Mouse (Mus musculus): ENCODE data around the gene Ahnak. TPM values are rescaled to one million over a fixed set of nuclear protein-coding genes. Genes with fewer than 3 reads are reported as not detected.

Gene Ahnak
- total RNA-seq, 2 experiments from 2014 or later: 13.8 to 15.7 TPM

DNA sequence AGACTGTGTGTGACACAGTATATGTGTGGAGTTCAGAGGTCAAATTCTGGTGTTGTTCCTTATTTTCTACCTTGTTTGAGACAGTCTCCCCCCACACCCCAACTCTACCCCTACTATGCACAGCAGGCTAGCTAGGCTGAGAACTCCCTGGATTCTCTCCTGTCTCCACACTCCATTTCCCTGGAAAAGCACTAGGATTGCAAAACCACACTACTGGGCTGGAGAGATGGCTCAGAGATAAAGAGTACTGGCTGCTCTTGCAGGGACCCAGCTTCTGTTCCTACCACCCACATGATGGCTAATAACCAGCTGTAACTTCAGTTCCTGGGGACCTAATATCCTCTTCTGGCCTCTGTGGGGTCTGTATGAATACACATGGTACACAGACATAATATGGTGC, 68.6 kb downstream of the Ahnak start:
- ATAC-seq (replicated peaks; ENCODE audit: low FRiP score, poor library complexity, severe bottlenecking): no peak

DNA sequence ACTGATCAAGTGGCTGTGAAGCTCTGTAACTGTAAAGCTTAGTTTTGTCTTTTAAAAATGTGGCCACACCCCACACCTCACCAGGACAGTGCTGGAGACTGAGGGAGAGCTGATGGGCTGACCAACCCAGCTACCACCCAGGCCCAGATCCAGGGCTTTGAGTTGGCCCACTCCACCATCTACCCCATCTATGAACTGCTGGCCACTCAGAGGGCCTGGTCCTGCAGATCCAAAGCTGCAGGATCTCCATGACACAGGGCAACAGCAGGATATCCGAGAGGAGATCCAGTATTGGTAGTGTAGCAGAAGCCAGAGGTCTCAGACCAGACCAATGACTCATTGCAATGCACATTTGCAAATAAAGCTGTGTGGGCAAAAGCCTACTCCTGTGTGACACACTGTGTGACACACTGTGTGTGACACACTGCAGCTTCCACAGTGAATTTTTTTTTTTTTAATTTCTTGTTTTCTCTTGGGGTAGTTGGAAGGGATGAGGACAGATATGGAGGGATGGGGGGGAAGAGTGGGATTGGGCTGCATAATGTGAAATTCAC, 69.3 kb downstream of the Ahnak start:
- ATAC-seq (replicated peaks; ENCODE audit: low FRiP score, poor library complexity, severe bottlenecking): no peak

DNA sequence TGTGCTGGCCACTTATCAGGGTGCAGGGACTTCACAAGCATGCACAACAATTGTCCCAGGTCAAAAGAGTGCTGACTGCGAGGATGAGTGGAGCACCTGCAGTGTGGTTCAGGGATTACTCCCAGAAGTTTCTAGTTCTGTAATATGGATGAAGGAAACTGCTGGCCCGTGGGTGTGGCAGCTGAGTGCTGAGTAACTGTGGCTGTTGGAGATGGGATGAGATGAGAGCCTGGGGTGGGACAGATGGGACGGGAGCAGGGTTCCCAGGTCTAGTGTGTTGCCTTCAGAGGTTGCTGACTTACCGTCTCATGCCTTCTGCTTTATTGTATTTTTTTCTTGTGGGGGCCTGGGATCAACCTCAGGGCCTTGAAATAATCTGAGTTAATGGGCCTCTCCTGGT, 69.9 kb downstream of the Ahnak start:
- no peak for ATAC-seq (replicated peaks; ENCODE audit: low FRiP score, poor library complexity, severe bottlenecking)

DNA sequence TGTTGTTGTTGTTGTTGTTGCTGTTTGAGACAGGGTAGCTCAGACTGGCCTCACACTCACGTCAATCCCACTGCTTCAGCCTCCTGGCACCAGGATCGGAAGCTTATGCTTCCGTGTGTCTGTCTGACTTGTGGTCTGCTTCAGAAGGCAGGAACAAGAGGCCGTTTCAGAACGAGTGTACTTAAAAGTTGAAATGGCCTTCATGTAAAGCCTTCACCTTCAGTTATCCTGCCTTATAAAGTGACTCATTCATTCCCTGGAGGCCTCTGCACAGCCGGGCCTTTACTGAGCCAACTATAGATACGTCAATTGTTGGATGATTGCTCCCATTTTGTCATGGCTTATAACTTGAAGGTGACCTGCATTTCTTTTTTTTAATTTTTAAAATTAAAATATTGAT, 70.3 kb downstream of the Ahnak start:
- no peak for ATAC-seq (replicated peaks; ENCODE audit: low FRiP score, poor library complexity, severe bottlenecking)

DNA sequence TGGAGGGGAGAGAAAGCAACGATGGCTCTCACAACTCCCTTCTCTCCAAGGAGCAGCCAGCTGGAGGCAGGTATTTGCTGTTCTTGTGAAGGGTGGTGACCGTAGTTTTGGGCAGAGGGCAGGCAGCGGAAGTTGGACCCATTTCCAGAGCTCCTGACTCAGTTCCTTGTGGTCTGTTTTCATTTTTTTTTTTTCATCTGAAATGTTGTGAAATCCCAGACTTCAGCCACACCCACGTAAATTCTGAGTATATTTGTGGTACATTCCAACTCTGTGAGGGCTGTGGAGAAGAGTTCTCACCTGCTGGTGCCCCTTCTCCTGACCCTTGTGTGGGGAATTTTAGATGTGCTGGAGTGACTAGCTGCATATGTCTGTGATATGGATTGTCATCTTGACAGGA, 71.0 kb downstream of the Ahnak start:
- no peak for ATAC-seq (replicated peaks; ENCODE audit: low FRiP score, poor library complexity, severe bottlenecking)

DNA sequence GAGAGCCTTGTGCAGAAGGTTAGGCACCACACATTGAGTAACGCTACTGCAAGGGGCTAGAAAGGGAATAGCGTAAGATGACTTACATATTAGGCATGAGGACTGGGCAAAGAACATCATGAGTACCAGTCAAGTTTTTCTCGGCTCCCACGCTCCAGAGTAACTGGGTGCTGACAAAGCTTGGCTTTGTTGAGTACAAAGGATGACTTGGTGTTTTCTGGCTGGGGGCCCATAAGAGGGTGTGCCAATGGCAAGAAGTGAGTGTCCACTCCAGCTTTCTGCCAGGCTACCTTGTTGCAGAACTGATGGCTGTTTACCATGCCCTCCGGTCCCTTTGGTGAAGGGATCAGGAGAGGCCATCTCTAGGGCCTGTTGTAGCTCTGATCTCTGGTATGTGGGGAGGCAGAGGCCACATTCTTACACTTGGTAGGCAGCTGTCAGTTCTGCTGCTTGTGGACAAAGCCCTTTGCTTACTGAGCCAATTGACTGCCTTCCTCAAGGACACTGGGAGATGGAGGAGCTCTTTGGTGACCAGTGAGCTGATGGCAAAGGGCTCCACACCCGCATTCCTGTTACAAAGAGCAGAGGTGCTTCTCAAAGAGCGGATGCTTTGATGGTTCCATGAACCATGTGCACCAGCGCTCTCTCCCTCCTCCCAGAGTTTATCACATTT, 72.3 kb downstream of the Ahnak start:
- no peak for ATAC-seq (replicated peaks; ENCODE audit: low FRiP score, poor library complexity, severe bottlenecking)

DNA sequence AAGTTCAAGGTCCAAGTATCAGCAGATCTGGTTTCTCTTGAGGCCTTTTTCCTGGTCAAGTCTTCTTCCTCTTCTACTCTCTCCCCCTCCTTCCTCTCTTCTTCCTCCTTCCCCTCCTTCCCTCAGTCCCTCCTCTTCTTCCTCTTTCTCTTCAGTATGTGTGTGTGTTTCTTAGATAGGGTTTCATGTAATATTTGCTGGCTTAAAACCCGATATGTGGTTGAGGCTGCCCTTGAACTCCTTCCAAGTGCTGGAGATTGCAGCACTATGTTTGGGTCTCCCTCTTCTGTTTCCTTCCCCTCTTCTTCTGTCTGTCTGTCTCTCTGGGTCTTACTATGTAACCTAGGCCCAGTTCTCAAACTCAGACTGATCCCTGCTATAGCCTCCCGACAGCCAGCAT, 73.7 kb downstream of the Ahnak start:
- ATAC-seq (replicated peaks; ENCODE audit: low FRiP score, poor library complexity, severe bottlenecking): no peak

DNA sequence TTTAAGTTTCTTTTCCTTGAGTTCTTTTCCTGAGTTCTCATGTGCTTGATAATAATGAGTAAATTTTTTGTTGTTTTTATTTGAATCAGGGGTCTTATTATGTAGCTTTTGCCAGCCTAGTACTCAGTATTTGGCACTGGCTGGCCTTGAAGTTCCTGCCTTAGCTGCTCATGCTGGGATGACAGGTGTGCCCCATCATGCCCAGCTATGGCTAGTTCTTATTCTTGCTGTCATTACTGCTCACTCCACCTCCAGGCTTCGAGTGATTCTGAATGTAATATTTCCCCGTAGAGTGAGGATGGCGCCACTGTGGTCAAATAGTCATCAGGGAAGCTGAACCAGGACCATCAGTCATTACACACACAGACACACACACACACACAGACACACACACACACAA, 74.7 kb downstream of the Ahnak start:
- no peak for ATAC-seq (replicated peaks; ENCODE audit: low FRiP score, poor library complexity, severe bottlenecking)

DNA sequence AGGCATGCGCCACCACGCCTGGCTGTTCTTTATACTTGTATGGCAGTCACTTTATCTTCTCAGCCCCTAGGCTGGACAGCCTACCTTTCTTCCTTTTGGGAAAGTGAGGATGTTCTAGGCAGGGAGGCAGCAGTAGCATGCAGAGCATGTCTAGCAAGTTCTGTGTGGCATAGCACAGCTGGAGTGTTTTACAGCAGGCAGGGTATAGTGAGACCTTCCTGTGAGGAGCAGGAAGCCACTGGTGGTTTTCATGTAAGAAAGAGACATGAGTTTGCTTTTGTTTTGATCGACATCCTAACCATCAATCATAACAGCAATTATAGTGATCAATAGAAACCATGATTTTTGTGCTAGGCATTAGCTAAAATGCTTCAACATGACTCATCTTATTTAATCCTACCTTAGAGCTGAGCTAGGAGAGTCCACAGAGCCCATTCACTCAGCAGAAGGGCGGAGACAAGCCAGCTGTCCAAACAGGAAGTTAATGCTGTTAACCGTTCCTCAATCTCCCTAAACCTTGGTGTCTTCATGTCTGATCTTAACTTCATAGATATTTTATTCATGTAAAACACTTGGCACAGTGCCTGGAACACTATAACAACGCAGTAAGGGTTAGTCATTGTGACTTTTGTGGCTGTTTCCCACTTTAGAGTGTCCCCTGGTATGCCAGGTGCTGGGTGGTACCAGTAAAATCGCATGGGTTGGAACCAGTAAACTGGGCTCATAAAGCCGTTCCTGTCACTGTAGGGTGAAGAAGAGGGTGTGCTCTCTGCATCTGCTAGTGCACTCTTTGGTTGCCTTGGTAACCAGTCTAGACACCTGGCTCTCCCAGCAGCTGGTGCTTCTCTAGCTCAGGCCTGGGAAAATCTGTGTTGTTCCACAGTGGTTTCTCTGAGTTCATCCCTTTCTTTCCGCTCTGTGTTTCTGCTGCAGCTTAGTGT, 76.8 kb downstream of the Ahnak start:
- no peak for ATAC-seq (replicated peaks; ENCODE audit: low FRiP score, poor library complexity, severe bottlenecking)

DNA sequence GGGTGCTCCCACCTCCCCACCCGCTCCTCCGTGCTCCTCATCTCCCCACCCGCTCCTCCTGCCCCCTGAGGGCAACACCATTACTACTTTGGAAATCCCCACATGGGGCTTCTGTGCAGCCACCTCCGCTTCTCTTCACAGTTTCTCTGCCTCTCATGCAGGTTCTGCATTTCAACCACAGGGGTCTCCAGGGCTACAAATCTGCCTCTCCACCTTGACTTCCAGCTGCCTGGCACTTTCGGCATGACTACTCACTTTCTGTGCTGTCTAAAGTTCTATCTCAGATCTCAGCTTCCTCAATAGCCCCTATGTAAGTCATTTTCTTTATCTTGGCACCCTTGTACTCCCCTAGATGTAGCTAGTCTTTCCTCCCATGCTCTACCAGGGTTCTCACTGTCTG, 78.2 kb downstream of the Ahnak start:
- ATAC-seq (replicated peaks; ENCODE audit: low FRiP score, poor library complexity, severe bottlenecking): no peak

DNA sequence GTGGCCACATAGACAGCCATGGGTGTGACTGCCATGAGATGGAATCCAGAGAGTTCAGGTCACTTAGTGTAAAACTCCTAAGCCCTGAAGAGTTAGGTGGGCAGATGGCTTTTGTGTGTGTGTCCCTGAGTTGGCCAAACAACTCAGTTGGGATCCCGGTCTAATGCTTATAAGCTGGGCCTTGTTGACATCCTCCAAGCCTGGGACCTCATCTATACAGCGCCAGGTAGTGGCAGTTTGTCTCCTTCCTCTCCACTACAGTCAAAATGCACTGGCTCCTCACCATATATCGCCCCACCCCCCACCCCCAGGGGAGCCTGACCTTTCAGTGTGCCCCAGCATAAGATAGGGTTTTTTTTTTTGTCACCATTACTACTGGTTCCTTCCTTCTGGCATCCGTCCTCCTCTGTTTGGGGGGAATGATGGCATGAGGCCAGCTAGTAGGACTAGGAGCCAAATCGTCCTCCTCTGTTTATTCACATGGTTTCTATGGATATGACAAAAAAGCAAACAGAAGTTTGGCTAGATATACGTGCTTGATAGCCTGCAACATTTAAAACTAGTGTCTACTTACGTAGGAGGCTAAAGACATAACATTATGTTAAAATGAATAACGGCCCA, 80.7 kb downstream of the Ahnak start:
- ATAC-seq (replicated peaks; ENCODE audit: low FRiP score, poor library complexity, severe bottlenecking): no peak

DNA sequence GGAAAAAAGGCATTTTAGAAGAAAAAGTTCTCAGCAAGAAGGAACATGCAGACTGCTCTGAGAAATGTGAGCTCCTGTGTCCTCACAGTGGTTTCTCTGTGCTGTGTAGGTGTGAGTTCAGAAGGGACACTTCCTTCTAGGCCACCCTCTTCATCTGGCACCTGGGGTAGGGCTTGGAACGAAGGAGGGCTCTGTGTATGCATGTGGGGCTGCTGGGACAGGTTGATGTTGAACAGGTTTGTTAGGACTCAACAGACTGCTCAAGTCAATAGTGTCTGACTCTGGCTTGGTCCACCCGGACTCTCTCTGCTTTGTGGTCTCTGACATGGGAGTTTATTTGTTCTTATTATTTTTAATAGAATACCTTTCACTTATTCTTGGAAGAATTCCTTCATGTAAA, 81.2 kb downstream of the Ahnak start:
- no peak for ATAC-seq (replicated peaks; ENCODE audit: low FRiP score, poor library complexity, severe bottlenecking)

DNA sequence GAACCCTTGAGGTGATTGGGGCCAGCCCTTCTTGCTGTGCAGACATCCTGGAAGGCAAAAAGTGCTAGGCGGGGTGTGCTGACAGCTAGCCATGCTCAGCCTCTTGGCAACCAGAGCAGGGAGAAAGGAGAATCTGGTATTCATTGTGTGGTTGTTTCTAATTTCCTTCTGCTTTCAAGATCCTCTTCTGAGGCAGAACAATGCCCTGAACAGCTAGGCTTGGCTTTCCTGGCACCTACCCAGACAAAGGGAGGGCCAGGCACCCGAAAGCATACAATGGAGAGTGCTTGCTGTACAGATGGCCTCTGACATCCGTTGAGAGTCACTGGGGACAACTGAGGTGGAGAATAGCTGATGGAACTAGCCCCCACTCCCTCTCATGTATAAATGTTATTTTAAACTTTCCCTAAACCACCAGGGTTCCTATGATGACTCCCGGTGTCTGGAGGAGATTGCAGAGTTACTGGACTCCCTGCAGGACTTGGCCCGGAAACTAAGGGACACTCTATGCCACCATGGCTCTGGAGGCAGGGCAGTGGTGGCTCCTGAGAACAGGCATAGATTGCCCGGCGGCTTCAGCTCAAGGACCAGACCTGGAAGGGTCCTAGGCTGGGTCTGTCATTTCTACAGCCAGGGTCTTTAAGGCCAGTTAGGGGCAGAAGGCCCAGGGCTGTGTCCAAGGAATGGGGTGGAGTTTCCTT, 82.5 kb downstream of the Ahnak start:
- no peak for ATAC-seq (replicated peaks; ENCODE audit: low FRiP score, poor library complexity, severe bottlenecking)

DNA sequence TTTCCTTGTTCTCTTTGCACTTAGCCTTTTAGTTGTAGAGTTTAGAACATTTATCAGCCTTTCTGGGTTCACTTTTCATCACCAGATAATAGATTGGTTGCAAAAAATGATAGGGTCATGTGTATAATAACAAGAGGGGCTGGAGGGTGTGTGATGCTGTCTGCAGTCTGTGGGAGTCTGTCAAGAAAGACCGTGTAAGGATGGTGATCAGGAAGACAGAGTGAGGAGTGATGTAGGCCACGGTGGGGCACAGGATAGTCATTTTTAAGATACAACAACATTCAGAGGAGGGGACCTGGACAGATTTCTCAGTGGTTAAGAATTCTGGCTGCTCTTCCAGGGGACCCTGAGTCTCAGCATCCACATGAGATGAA, 83.1 kb downstream of the Ahnak start:
- ATAC-seq (replicated peaks; ENCODE audit: low FRiP score, poor library complexity, severe bottlenecking): no peak

DNA sequence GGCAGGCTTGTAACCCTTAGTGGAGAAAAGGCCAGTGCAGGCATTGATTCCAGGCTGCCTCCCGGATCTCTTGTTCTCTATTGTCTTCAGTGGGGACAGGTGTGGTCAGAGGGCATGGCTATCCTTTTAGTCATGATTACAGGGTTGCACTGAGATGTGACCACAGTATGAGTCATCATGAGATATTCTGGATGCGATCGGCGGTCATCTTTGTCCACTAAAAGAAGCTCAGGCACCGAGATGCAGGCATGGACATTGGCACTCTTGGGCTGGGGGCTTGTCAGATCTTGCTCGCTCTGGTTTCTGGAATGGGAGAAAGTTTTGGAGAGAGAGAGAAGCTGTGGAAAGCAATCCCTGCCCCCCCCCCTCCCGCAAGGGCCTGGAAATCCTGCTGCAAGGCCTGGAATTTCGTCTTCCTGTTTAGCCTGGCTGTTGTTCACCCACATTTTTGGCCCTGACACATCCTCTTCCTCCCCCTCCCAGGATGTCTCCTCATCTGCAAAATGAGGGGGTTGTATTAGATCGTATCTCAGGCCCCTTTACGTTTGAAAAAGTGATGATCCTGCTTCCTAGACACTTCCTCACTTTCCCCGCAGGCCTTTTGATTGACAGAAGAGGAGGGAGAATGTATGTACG, 84.8 kb downstream of the Ahnak start:
- ATAC-seq (replicated peaks; ENCODE audit: low FRiP score, poor library complexity, severe bottlenecking): no peak

DNA sequence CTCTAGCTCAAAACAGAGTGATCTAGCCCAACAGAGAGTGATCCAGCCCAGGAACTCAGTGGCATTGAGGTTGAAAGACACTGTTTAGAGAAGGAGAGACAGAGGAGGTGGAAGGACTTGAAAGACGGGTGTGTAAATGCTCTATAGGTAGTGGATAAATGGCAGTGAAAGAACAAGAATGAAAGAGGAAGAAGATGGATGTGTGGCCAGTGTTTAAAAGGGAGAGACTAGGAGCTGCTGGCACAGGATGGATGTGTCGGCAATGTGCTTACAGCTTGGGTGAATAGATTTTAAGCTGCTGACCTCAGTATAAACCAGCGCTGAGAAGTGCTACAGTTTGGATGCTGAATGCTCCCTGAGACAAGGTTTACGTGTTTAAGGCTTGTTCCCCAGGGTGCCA, 85.3 kb downstream of the Ahnak start:
- no peak for ATAC-seq (replicated peaks; ENCODE audit: low FRiP score, poor library complexity, severe bottlenecking)

DNA sequence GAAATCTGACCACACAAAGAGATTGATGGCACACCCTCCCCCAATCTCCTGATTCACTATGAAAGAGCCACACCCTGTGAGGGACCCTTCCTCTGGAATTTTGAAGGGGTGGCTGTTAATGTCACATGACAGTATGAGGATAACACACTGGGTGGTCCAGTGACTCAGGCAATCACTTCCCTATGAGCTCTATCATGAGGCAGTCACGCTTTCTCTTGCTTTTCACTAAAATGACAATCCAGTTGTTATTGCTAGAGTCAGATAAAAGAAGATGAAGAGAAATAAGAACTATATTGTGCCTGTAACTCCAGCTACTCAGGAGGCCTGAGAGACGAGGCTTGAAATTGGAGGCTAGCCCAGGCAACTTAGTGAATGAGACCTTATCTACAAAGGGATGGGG, 86.5 kb downstream of the Ahnak start:
- ATAC-seq (replicated peaks; ENCODE audit: low FRiP score, poor library complexity, severe bottlenecking): no peak

DNA sequence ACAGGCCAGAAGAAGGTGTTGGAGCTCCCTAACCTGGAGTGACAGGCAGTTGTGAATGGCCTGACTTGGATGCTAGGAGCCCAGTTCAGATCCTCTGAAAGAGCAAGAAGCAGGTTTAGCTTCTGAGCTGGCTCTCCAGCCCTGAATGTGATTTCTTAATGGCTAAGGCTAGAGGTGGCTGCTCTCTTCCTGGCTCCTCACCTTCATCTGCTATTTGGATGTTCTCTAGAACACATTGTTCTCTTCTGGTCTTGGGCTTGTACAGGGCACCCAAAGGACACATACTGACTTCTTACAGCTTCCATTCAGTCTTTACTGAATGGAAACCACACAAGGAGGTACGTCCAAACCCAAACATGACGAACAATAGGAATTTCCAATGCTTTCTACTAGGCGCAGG, 87.0 kb downstream of the Ahnak start:
- ATAC-seq (replicated peaks; ENCODE audit: low FRiP score, poor library complexity, severe bottlenecking): no peak

DNA sequence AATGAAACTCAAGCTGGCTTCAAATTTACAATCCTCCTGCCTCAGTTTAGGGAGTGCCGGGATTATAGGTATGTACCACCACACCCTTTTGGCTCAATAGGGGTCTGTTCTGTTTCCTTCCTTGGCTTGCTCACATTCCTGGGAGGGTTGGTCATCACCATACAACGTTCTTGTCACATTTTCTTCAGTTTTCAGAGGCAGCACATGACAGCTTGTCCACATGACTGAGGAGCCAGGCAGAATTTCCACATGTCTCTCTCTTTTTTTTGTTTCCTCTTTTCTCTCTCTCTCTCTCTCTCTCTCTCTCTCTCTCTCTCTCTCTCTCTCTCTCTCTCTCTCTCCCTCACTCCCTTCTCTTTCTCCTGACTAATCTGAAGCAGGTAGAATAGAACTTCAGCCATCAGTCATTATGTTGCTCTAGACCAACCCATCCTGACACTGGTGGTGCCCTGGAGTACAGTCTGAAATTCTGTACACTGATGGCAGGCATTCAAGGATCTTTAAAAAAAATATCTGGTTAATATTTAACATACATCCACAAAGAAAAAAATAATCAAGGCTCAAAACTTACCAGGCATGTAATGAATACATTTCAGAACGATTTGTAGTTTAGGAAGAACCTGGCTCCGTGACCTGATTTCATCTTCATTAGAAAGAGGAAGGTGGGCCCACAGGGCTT, 88.0 kb downstream of the Ahnak start:
- ATAC-seq (replicated peaks; ENCODE audit: low FRiP score, poor library complexity, severe bottlenecking): no peak

Measured in erythroid progenitor cell, adult 5-6 weeks (primary cell).